Mouse (Mus musculus) MEL (cell line): Measurements from ENCODE around the gene Ephb2. TPM values are rescaled to one million over a fixed set of nuclear protein-coding genes. Genes with fewer than 3 reads are reported as not detected.

Experiments used
- DNase-seq: peaks from one replicate; pipeline ENCODE4 v3.0.0; 2011; ENCODE audit warnings: low read depth, low spot score
- H3K27ac ChIP-seq: 2 replicates; pipeline ENCODE4 v1.5.1; 2012; ENCODE audit warnings: low read depth, mild to moderate bottlenecking, control low read depth, low read length, moderate library complexity; ENCODE audit not compliant: control insufficient read depth
- H3K27me3 ChIP-seq, 2 experiments: fragments of 150-350 bp in 1 of 2; sonication (generic) in 1 of 2; 2 replicates each; pipeline ENCODE4 v1.6.1; 2012; ENCODE audit warnings: low read length in 2 of 2, mild to moderate bottlenecking in 2 of 2, improper control_type of control experiment in 1 of 2, moderate library complexity in 1 of 2; ENCODE audit not compliant: insufficient read depth in 2 of 2, control insufficient read depth in 1 of 2
- H3K36me3 ChIP-seq, 2 experiments: 2 replicates each; pipeline ENCODE4 v1.6.1; 2012 to 2014; ENCODE audit warnings: low read length in 2 of 2, improper control_type of control experiment in 1 of 2, inconsistent platforms in 1 of 2, mild to moderate bottlenecking in 1 of 2; ENCODE audit not compliant: insufficient read depth in 2 of 2, control insufficient read depth in 1 of 2
- H3K4me1 ChIP-seq, 2 experiments: fragments of 150-350 bp in 1 of 2; sonication (generic) in 1 of 2; 2 replicates each; pipeline ENCODE4 v1.6.1; 2012; ENCODE audit warnings: low read length in 2 of 2, improper control_type of control experiment in 1 of 2, mild to moderate bottlenecking in 1 of 2; ENCODE audit not compliant: insufficient read depth in 2 of 2, control insufficient read depth in 1 of 2
- H3K4me3 ChIP-seq, 2 experiments: fragments of 150-350 bp in 1 of 2; sonication (generic) in 1 of 2; 2 replicates each; pipeline ENCODE4 v1.5.1; 2012; ENCODE audit warnings: low read depth in 2 of 2, low read length in 2 of 2, mild to moderate bottlenecking in 2 of 2, moderate library complexity in 2 of 2, control low read depth in 1 of 2, improper control_type of control experiment in 1 of 2; ENCODE audit not compliant: control insufficient read depth in 1 of 2, insufficient read depth in 1 of 2
- H3K79me2 ChIP-seq: 2 replicates; pipeline ENCODE4 v1.6.1; 2012; ENCODE audit warnings: mild to moderate bottlenecking, low read length, moderate library complexity; ENCODE audit not compliant: control insufficient read depth, poor library complexity, insufficient read depth
- H3K9ac ChIP-seq: 2 replicates; pipeline ENCODE4 v1.6.1; 2012; ENCODE audit warnings: low read depth, mild to moderate bottlenecking, control low read depth, low read length, moderate library complexity; ENCODE audit not compliant: control insufficient read depth, poor library complexity, severe bottlenecking
- H3K9me3 ChIP-seq: fragments of 150-350 bp; sonication (generic); replicated peaks from 2 replicates; pipeline ENCODE4 v1.6.1; 2012; ENCODE audit warnings: mild to moderate bottlenecking, low read length, improper control_type of control experiment, moderate library complexity; ENCODE audit not compliant: insufficient read depth
- CHD1 ChIP-seq: IDR thresholded peaks from 2 replicates; pipeline ENCODE4 v1.6.1; 2012; ENCODE audit warnings: low read depth, mild to moderate bottlenecking, inconsistent platforms, low read length, improper control_type of control experiment
- CHD2 ChIP-seq: IDR thresholded peaks from 2 replicates; pipeline ENCODE4 v1.6.1; 2011; ENCODE audit warnings: low read length, improper control_type of control experiment
- CTCF ChIP-seq, 3 experiments: IDR thresholded peaks in 2 of 3; conservative IDR thresholded peaks in 1 of 3; 2 replicates each; pipeline ENCODE4 v1.5.1; 2011 to 2012; ENCODE audit warnings: low read length in 3 of 3, low read depth in 2 of 3, mild to moderate bottlenecking in 2 of 3, improper control_type of control experiment in 1 of 3, inconsistent platforms in 1 of 3, mixed read lengths in 1 of 3, moderate library complexity in 1 of 3; ENCODE audit not compliant: control insufficient read depth in 1 of 3, insufficient read depth in 1 of 3, poor library complexity in 1 of 3, severe bottlenecking in 1 of 3
- E2F4 ChIP-seq: IDR thresholded peaks from 2 replicates; pipeline ENCODE4 v1.6.1; 2011; ENCODE audit warnings: low read depth, low read length, improper control_type of control experiment, borderline replicate concordance
- ELF1 ChIP-seq: IDR thresholded peaks from 2 replicates; pipeline ENCODE4 v1.6.1; 2014; ENCODE audit warnings: low read depth, mild to moderate bottlenecking, inconsistent platforms, low read length, improper control_type of control experiment, moderate library complexity
- EP300 ChIP-seq, 2 experiments: IDR thresholded peaks; 2 replicates each; pipeline ENCODE4 v1.6.1; 2011; ENCODE audit warnings: improper control_type of control experiment in 2 of 2, low read length in 2 of 2, low read depth in 1 of 2, mild to moderate bottlenecking in 1 of 2
- GABPA ChIP-seq: IDR thresholded peaks from 2 replicates; pipeline ENCODE4 v1.6.1; 2012; ENCODE audit warnings: low read depth, mild to moderate bottlenecking, inconsistent platforms, low read length, improper control_type of control experiment, moderate library complexity
- GATA1 ChIP-seq: IDR thresholded peaks from 2 replicates; pipeline ENCODE4 v1.6.1; 2011; ENCODE audit warnings: low read depth, low read length, improper control_type of control experiment
- KAT2A ChIP-seq: conservative IDR thresholded peaks from 2 replicates; pipeline ENCODE4 v1.6.1; 2012; ENCODE audit warnings: low read depth, low read length, improper control_type of control experiment, inconsistent platforms
- NELFE ChIP-seq: IDR thresholded peaks from 2 replicates; pipeline ENCODE4 v1.6.1; 2011; ENCODE audit warnings: low read depth, low read length, improper control_type of control experiment
- POLR2A ChIP-seq, 2 experiments: IDR thresholded peaks; 2 replicates each; pipeline ENCODE4 v1.6.1; 2011 to 2012; ENCODE audit warnings: low read length in 2 of 2, mild to moderate bottlenecking in 2 of 2, control low read depth in 1 of 2, improper control_type of control experiment in 1 of 2, low read depth in 1 of 2, moderate library complexity in 1 of 2; ENCODE audit not compliant: control insufficient read depth in 1 of 2, insufficient read depth in 1 of 2, poor library complexity in 1 of 2
- POLR2AphosphoS5 ChIP-seq: IDR thresholded peaks from 2 replicates; pipeline ENCODE4 v1.6.1; 2012; ENCODE audit warnings: low read depth, borderline replicate concordance, mild to moderate bottlenecking, inconsistent platforms, low read length, moderate library complexity, mixed read lengths
- RAD21 ChIP-seq: IDR thresholded peaks from 2 replicates; pipeline ENCODE4 v1.6.1; 2011; ENCODE audit warnings: mild to moderate bottlenecking, low read depth, low read length, improper control_type of control experiment
- RCOR1 ChIP-seq: IDR thresholded peaks from 2 replicates; pipeline ENCODE4 v1.6.1; 2012; ENCODE audit warnings: low read depth, mild to moderate bottlenecking, inconsistent platforms, low read length, improper control_type of control experiment
- SIN3A ChIP-seq: IDR thresholded peaks from 2 replicates; pipeline ENCODE4 v1.6.1; 2012; ENCODE audit warnings: low read length, improper control_type of control experiment, inconsistent platforms
- SMC3 ChIP-seq: IDR thresholded peaks from 2 replicates; pipeline ENCODE4 v1.6.1; 2011; ENCODE audit warnings: low read depth, low read length, improper control_type of control experiment
- TCF12 ChIP-seq: IDR thresholded peaks from 2 replicates; pipeline ENCODE4 v1.6.1; 2014; ENCODE audit warnings: low read depth, mild to moderate bottlenecking, inconsistent platforms, low read length, improper control_type of control experiment, moderate library complexity
- ZNF384 ChIP-seq: IDR thresholded peaks from 2 replicates; pipeline ENCODE4 v1.6.1; 2012; ENCODE audit warnings: low read depth, mild to moderate bottlenecking, inconsistent platforms, low read length, improper control_type of control experiment
- polyA plus RNA-seq, 2 experiments: library from polyadenylated mRNA; stranded (reverse) in 1 of 2; unstranded in 1 of 2; fragments of >175 nt in 1 of 2; fragments of >200 nt in 1 of 2; gene quantifications; 2 replicates each; pipeline versions ENCODE4 v1.2.1 to v1.2.4; 2012; ENCODE audit warnings: low replicate concordance in 2 of 2, low read depth in 1 of 2; ENCODE audit not compliant: insufficient read length in 2 of 2, insufficient read depth in 1 of 2, missing spikeins in 1 of 2
- total RNA-seq: library from RNA; depleted of rRNA; stranded (reverse); fragments of 300-350 nt; gene quantifications from 2 replicates; pipeline ENCODE4 v1.2.3, GENCODE M21; 2012

The Ephb2 gene
- total and polyA plus RNA-seq, 3 experiments, result 1.9 to 4.1 TPM; not detected in 1

- H3K36me3 ChIP-seq, result no peaks in the 10 kb centered on the region
- H3K27me3 ChIP-seq, result no peaks in the 10 kb centered on the region; a peak in 1 of 4 replicates
- H3K9ac ChIP-seq, result no peak overlapping the region
- H3K79me2 ChIP-seq, result no peaks in the 10 kb centered on the region
- no peak for DNase-seq
- H3K4me3 ChIP-seq, result no peak overlapping the region
- no peaks in the 10 kb centered on the region for H3K4me1 ChIP-seq
- no peaks in the 10 kb centered on the region for H3K9me3 ChIP-seq
- TF ChIP-seq POLR2A (IDR thresholded peaks at IDR 0.05; ENCODE audit: control insufficient read depth in 1 of 2, insufficient read depth in 1 of 2, low read depth in 1 of 2, low read length in 2 of 2, poor library complexity in 1 of 2) (no peak), GATA1 (no peak), CHD1 (no peak), TCF12 (no peak), RAD21 (no peak), CHD2 (no peak), POLR2AphosphoS5 (no peak), ZNF384 (no peak), ELF1 (no peak), RCOR1 (no peak), SIN3A (no peak), GABPA (no peak)
- H3K27ac ChIP-seq, result no peak overlapping the region
Observed at GRCm38 (mm10) chr4:136836387-136836931, 671 bp upstream of the Ephb2 start.

- no peaks in the 10 kb centered on the region; a peak in 1 of 4 replicates for H3K27me3 ChIP-seq
- DNase-seq, result no peak
- H3K9me3 ChIP-seq, result no peaks in the 10 kb centered on the region
- no peaks in the 10 kb centered on the region for H3K36me3 ChIP-seq
- no peak overlapping the region for H3K9ac ChIP-seq
- TF ChIP-seq RAD21, result no peak
- no peak for TF ChIP-seq NELFE
- TF ChIP-seq POLR2A (IDR thresholded peaks at IDR 0.05; ENCODE audit: control insufficient read depth in 1 of 2, insufficient read depth in 1 of 2, low read depth in 1 of 2, low read length in 2 of 2, poor library complexity in 1 of 2), result no peak
- no peak for TF ChIP-seq SMC3
- no peak for TF ChIP-seq SIN3A
- TF ChIP-seq KAT2A, result no peak
- TF ChIP-seq ELF1, result no peak
- no peak for TF ChIP-seq E2F4
- no peak for TF ChIP-seq EP300 (IDR thresholded peaks at IDR 0.05; ENCODE audit: low read depth in 1 of 2, low read length in 2 of 2)
- TF ChIP-seq CTCF (IDR thresholded peaks at IDR 0.05 in 2 of 3, conservative IDR thresholded peaks at IDR 0.05 in 1 of 3; ENCODE audit: control insufficient read depth in 1 of 3, insufficient read depth in 1 of 3, low read depth in 2 of 3, low read length in 3 of 3, poor library complexity in 1 of 3, severe bottlenecking in 1 of 3), result no peak
- no peak for TF ChIP-seq ZNF384
- TF ChIP-seq, all 39 proteins: peak for 0
- no peak overlapping the region for H3K4me3 ChIP-seq
- H3K79me2 ChIP-seq, result no peaks in the 10 kb centered on the region
- H3K27ac ChIP-seq, result no peak overlapping the region
- no peaks in the 10 kb centered on the region for H3K4me1 ChIP-seq
Observed at GRCm38 (mm10) chr4:136834815-136835620, 770 bp downstream of the Ephb2 start.
